Mouse (Mus musculus) neutrophil, adult 83 days (primary cell): ENCODE measurements around the gene Dpep3. TPM values are rescaled to one million over a fixed set of nuclear protein-coding genes. Genes with fewer than 3 reads are reported as not detected.

Source experiments
- total RNA-seq, 2 experiments: library from RNA; stranded (reverse); gene quantifications; one replicate each; pipeline ENCODE4 v1.2.4; 2023

Gene Dpep3
- not detected for total RNA-seq

DNA sequence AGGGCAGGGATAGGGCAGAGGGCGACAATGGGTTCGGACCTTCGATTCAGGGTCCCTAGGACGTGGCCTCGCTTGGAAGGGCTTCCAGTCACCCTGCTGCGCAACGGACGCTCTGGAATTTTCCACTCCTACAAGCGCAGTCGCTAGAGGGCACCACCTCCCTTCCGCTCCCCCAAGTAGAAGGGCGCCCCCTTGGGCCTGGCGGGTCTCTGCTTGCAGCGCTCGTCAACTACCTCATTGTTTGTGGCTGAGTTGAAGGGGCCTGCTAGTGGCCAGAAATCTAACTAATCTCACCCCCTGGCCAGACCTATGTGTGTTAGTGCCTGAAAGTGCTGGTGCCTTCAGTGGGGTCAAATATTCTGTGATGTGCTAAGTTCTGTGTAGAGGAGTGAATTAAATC, at the start of gene Dpep3:
Gene Dpep3 (minus strand): TSS at position 105 of the 400 bp plus-strand sequence.

DNA sequence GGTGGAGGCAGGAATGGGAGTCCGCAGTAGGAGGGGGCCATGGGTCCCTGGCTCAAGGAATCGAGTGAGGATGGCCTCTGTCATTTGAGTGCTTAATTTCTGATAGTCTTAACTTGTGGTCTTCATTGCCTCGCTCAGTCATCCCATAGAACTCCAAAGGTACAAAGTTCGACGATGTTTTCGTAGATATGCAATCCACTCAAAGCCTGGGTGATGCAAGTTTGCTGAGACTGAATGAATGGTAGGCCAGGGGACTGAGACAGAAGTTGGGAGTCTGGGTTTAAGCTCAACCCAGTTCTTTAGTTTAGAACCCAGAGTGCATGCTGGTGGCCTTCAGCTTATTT, 32.4 kb upstream of the Dpep3 start, which contains the start of gene Ddx28:
Gene Ddx28 (minus strand): TSS at position 240 of the 344 bp plus-strand sequence.

DNA sequence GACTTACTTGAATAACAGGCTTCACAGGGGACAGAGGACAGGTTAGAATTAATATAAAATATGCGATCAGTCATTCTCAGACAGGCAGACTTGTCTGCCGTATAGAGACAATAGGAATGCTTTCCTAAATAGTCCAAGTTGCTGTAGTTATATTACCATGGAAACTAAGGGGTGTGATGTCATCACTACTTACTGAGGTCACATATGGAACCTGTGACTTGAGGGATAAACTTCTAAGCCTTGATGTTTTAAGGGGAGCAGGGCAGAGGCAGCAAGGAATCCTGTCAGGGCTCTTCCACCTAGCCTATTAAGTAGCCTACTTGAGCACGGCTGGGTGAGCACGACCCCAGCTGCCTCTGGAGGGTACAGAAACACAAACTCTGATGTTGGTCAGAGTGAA, 26.6 kb upstream of the Dpep3 start, which contains the start of gene Dpep2nb:
Gene Dpep2nb (minus strand): TSS at position 101 of the 400 bp plus-strand sequence.

DNA sequence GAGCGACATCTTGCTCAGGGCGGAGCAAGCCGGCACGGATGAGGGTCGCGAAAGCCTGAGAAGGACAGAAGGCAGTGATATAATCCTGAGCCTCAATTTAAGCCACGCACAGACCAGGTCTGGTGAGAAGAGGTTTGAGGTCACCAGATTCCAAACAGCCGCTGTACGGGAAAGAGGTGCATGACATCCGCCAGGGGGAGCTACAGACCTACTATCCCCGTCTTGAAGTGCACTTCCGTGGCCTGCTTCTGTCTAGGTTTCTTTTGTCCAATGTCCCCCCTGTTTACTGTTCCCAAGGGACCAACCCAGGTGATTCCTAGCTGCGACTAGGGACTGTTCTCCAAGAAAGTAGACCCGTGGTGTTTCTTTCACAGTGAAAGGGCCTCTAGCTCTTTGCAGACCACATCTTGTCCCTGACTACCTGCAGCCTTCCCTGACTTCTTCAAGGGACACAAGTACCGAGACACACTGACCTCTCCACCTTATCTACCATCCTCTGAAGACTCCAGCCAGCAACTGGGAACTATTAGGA, 11.7 kb upstream of the Dpep3 start, which contains the start of gene Dus2:
Gene Dus2 (plus strand): TSS at position 482 of the 532 bp plus-strand sequence.

DNA sequence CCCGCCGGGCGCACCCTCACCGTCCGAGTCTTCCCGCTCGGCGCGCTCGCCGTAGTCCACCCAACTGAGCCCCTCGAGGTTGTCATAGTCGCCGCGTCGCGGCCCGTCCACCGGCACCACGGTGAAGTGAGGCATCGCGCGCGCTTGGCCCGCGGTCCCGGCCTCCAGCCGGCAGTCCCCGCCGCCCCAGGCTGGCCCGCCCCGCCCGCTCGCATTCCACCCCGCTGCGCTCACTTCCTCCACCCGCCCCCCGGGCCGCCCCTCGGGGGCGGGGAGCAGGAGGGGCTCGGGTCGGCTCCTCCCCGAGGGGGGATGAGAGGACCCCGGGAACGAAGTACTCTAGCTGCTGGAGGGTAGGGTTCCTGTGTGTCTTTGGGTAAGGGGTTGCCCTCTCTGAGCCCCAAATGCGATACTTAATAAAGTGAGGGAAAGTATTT, 13.3 kb downstream of the Dpep3 start, which contains the start of gene Slc12a4:
Gene Slc12a4 (minus strand): TSS at position 193 of the 437 bp plus-strand sequence.

DNA sequence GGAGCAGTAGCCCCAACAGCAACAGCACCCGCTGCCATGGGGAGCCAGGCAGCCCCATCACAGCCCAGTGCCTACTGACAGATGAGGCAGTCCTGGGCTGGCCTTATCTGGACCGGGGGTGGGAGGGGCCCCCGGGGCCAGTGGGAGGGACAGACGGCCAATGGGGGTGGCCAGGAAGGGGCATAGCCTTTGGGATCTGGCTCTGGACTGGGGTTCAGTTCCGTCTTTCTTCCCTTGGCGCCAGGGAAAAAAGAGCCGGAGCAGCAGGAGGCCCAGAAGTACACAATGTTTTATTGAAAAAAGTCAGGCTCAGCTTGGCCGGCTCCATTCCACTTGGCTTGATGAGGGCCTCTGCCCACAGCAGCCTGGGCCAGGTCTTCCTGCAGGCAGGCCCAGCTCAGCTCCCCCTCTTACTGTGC, 35.9 kb downstream of the Dpep3 start, which contains the start of gene Lcat:
Gene Lcat (minus strand): TSS at position 62 of the 419 bp plus-strand sequence.

DNA sequence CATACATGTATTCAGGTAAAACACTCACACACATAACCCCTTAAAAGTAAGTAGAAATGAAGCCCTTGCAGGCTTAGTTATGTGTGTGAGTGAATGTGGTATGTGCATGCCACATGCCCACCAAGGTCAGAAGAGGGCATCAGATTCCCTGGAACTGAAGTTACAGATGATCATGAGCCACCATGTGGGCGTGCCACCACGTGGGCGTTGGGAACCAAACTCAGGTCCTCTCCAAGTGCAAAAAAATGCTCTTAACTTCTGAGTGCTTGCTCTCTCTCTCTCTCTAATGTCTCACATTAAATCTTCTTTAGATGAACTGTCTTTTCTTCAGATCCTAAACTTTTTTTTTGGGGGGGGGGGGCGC, 40.9 kb downstream of the Dpep3 start, which contains the start of gene Psmb10:
Gene Psmb10 (minus strand): TSS at position 139 of the 364 bp plus-strand sequence.

DNA sequence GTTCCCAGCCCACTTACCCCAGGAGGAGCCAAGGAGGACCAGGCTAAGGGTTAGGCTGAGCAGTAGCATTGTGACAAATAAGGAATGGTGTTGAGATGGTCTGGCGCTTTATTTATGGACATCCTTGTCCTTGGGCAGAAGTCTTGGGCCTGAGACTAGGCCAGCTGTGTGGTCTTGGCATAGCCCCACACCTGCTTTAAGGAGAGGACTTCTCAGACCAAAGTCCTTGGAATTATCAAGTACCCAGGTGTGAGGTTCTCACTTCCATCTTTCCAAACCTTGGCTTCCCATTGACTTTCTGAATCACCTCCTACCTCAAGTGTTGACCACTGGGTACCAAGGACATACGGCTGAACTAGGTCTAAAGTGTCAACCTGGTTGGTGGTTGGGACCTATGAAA, 45.5 kb downstream of the Dpep3 start, which contains the start of gene Ctrl:
Gene Ctrl (minus strand): TSS at position 101 of the 400 bp plus-strand sequence.

Other genes starting within 250 kb of the Dpep3 start
- gene Gfod2, start 220.8 kb downstream of the Dpep3 start, total RNA-seq, result 1 to 10 TPM; 1.1 to 1.4 TPM
- 10 to 100 TPM; 23.7 to 27.3 TPM for gene Ranbp10, start 152.1 kb downstream of the Dpep3 start, total RNA-seq
- not detected for gene Tsnaxip1, start 151.7 kb downstream of the Dpep3 start, total RNA-seq
- 10 to 100 TPM; 15.2 to 21.5 TPM for gene Cenpt, start 126.2 kb downstream of the Dpep3 start, total RNA-seq
- gene Thap11, start 124.3 kb downstream of the Dpep3 start, total RNA-seq, result 10 to 100 TPM; 35.7 to 39.1 TPM
- 10 to 100 TPM; 15.1 to 22.8 TPM for gene Nutf2, start 118.8 kb downstream of the Dpep3 start, total RNA-seq
- gene Edc4, start 98.5 kb downstream of the Dpep3 start, total RNA-seq, result 10 to 100 TPM; 36.1 to 38.5 TPM
- gene Nrn1l, start 85.9 kb downstream of the Dpep3 start, total RNA-seq, result not detected
- gene Pskh1, start 79.0 kb downstream of the Dpep3 start, total RNA-seq, result 10 to 100 TPM; 12.3 TPM
- under 1 TPM; 0.42 to 0.68 TPM for gene Ctrl, start 45.6 kb downstream of the Dpep3 start, total RNA-seq
- 10 to 100 TPM; 62.2 to 79.9 TPM for gene Psmb10, start 41.0 kb downstream of the Dpep3 start, total RNA-seq
- under 1 TPM; 0.51 to 0.59 TPM for gene Lcat, start 36.0 kb downstream of the Dpep3 start, total RNA-seq
- gene Slc12a4, start 13.3 kb downstream of the Dpep3 start, total RNA-seq, result 1 to 10 TPM; 9.6 to 9.8 TPM
- gene Dus2, start 11.9 kb upstream of the Dpep3 start, total RNA-seq, result 1 to 10 TPM; 7.5 to 9.8 TPM
- not detected for gene Dpep2nb, start 26.5 kb upstream of the Dpep3 start, total RNA-seq
- 1 to 10 TPM; 5.3 to 7.1 TPM for gene Ddx28, start 32.5 kb upstream of the Dpep3 start, total RNA-seq
- gene Nfatc3, start 79.4 kb upstream of the Dpep3 start, total RNA-seq, result 10 to 100 TPM; 46.6 to 49.5 TPM
- not detected for gene Esrp2, start 157.5 kb upstream of the Dpep3 start, total RNA-seq
- 10 to 100 TPM; 18.4 to 18.7 TPM for gene Pla2g15, start 171.0 kb upstream of the Dpep3 start, total RNA-seq
- 1 to 10 TPM; 6.5 to 8.0 TPM for gene Slc7a6, start 189.4 kb upstream of the Dpep3 start, total RNA-seq
- gene Slc7a6os, start 231.5 kb upstream of the Dpep3 start, total RNA-seq, result 10 to 100 TPM; 20.4 to 21.9 TPM
- gene Prmt7, start 231.5 kb upstream of the Dpep3 start, total RNA-seq, result 1 to 10 TPM; 6.9 to 8.0 TPM